Mouse (Mus musculus): Measurements from ENCODE around the gene Snx30. TPM values are rescaled to one million over a fixed set of nuclear protein-coding genes. Genes with fewer than 3 reads are reported as not detected.

Gene Snx30
- total and polyA plus RNA-seq, 2 experiments: 1.6 to 4.1 TPM

- no peaks in the 10 kb centered on the region for H3K4me1 ChIP-seq (ENCODE audit: control insufficient read depth, insufficient read depth, low read length)
- no peaks in the 10 kb centered on the region for H3K27me3 ChIP-seq (ENCODE audit: control insufficient read depth, insufficient read depth, low read length)
- DNase-seq (ENCODE audit: extremely low read depth, low read depth, low spot score): no peak
- H3K27ac ChIP-seq (replicated peaks; ENCODE audit: insufficient read depth, low read depth, low read length): no peak overlapping the region
- H3K9ac ChIP-seq (ENCODE audit: low read depth, low read length): no peak overlapping the region
- H3K36me3 ChIP-seq (ENCODE audit: control insufficient read depth, insufficient read depth, low read length): no peaks in the 10 kb centered on the region
- no peak overlapping the region for H3K4me3 ChIP-seq (ENCODE audit: insufficient read depth, low read depth, low read length)
- no peak for TF ChIP-seq POLR2A (IDR thresholded peaks at IDR 0.05; ENCODE audit: extremely low read depth, insufficient read depth, low read length)
- TF ChIP-seq CTCF (IDR thresholded peaks at IDR 0.05; ENCODE audit: low read depth, low read length): no peak
- H3K79me2 ChIP-seq (ENCODE audit: control insufficient read depth, insufficient read depth, low read length): no peaks in the 10 kb centered on the region
- 61% methylated on average over 2 of the region's 2 CpGs for WGBS
These were observed 9.7 kb upstream of the Snx30 start for GRCm38 (mm10) chr4:59795788-59796455.

- Histone ChIP-seq H3K27ac (replicated peaks; ENCODE audit: insufficient read depth, low read depth, low read length) (no peak overlapping the region), H3K4me3 (ENCODE audit: insufficient read depth, low read depth, low read length) (no peak overlapping the region), H3K4me1 (ENCODE audit: control insufficient read depth, insufficient read depth, low read length) (no peaks in the 10 kb centered on the region), H3K36me3 (ENCODE audit: control insufficient read depth, insufficient read depth, low read length) (no peaks in the 10 kb centered on the region), H3K27me3 (ENCODE audit: control insufficient read depth, insufficient read depth, low read length) (no peaks in the 10 kb centered on the region), H3K9ac (ENCODE audit: low read depth, low read length) (no peak overlapping the region), H3K79me2 (ENCODE audit: control insufficient read depth, insufficient read depth, low read length) (no peaks in the 10 kb centered on the region)
- TF ChIP-seq CTCF (IDR thresholded peaks at IDR 0.05; ENCODE audit: low read depth, low read length) (no peak), POLR2A (IDR thresholded peaks at IDR 0.05; ENCODE audit: extremely low read depth, insufficient read depth, low read length) (no peak)
- WGBS: 88% methylated on average over 5 of the region's 5 CpGs
- no peak for DNase-seq (ENCODE audit: extremely low read depth, low read depth, low spot score)
These were observed 5.5 kb upstream of the Snx30 start for GRCm38 (mm10) chr4:59800181-59800580.

DNA sequence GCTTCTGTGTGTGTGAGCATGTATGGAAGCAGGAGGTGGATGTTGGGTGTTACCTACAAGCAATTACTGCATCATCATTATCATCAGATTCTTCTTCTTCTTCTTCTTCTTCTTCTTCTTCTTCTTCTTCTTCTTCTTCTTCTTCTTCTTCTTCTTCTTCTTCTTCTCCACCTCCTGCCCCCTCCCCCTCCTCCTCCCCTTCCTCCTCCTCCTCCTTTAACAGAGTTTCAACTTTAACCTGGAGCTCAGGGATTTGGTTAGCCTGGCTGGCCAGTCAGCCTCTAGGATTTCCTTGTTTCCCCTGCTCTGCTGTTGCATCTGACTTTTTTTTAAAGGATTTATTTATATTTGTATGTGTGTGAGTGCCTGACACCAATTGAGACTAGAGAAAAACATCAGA, 4.2 kb upstream of the Snx30 start, which contains the start of gene Inip:
Inip (minus strand) TSS at position 101 of the 400 bp plus-strand sequence.
- Histone ChIP-seq H3K4me1 (ENCODE audit: control insufficient read depth, insufficient read depth, low read length) (no peaks in the 10 kb centered on the region), H3K27ac (replicated peaks; ENCODE audit: insufficient read depth, low read depth, low read length) (no peak within 1 kb of the TSS), H3K4me3 (ENCODE audit: insufficient read depth, low read depth, low read length) (no peak within 1 kb of the TSS), H3K9ac (ENCODE audit: low read depth, low read length) (no peak within 1 kb of the TSS), H3K79me2 (ENCODE audit: control insufficient read depth, insufficient read depth, low read length) (peaks cover 6% of the 10 kb centered on the region; the same call in 1 of the 2 replicates), H3K36me3 (ENCODE audit: control insufficient read depth, insufficient read depth, low read length) (no peaks in the 10 kb centered on the region), H3K27me3 (ENCODE audit: control insufficient read depth, insufficient read depth, low read length) (no peaks in the 10 kb centered on the region)
- no peak for DNase-seq (ENCODE audit: extremely low read depth, low read depth, low spot score)
- TF ChIP-seq CTCF (IDR thresholded peaks at IDR 0.05; ENCODE audit: low read depth, low read length): no peak
- TF ChIP-seq POLR2A (IDR thresholded peaks at IDR 0.05; ENCODE audit: extremely low read depth, insufficient read depth, low read length): no peak

GRCm38 (mm10) chr4:59802107-59802506, 3.5 kb upstream of the Snx30 start:
- H3K4me3 ChIP-seq (ENCODE audit: insufficient read depth, low read depth, low read length): no peak overlapping the region
- H3K9ac ChIP-seq (ENCODE audit: low read depth, low read length): no peak overlapping the region
- DNase-seq (ENCODE audit: extremely low read depth, low read depth, low spot score): no peak
- H3K36me3 ChIP-seq (ENCODE audit: control insufficient read depth, insufficient read depth, low read length): no peaks in the 10 kb centered on the region
- TF ChIP-seq POLR2A (IDR thresholded peaks at IDR 0.05; ENCODE audit: extremely low read depth, insufficient read depth, low read length) (no peak), CTCF (IDR thresholded peaks at IDR 0.05; ENCODE audit: low read depth, low read length) (no peak)
- H3K27ac ChIP-seq (replicated peaks; ENCODE audit: insufficient read depth, low read depth, low read length): no peak overlapping the region
- 94% methylated on average over 6 of the region's 6 CpGs for WGBS
- H3K4me1 ChIP-seq (ENCODE audit: control insufficient read depth, insufficient read depth, low read length): peaks cover 3% of the 10 kb centered on the region; the same call in 1 of the 2 replicates
- H3K79me2 ChIP-seq (ENCODE audit: control insufficient read depth, insufficient read depth, low read length): peaks cover 6% of the 10 kb centered on the region; the same call in 1 of the 2 replicates
- no peaks in the 10 kb centered on the region for H3K27me3 ChIP-seq (ENCODE audit: control insufficient read depth, insufficient read depth, low read length)

DNA sequence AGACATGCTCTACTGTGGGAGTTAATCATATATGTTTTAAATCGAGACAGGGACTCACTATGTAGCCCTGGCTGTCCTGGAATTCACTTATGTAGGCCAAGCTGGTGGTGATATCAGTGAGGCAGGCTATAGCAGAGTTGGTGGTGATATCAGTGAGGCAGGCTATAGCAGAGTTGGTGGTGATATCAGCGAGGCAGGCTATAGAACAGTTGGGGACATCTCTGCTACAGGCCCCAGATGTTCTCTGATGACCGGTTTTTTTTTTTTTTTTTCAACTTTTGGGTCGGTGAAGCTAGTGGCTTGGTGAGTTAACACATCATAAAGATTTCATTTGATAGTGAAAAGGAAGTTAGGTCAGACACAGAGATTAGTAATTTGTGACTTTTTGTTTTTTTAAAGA, 2.8 kb upstream of the Snx30 start:
- TF ChIP-seq CTCF (IDR thresholded peaks at IDR 0.05; ENCODE audit: low read depth, low read length) (no peak), POLR2A (IDR thresholded peaks at IDR 0.05; ENCODE audit: extremely low read depth, insufficient read depth, low read length) (no peak)
- WGBS: 75% methylated on average over 4 of the region's 4 CpGs
- Histone ChIP-seq H3K4me3 (ENCODE audit: insufficient read depth, low read depth, low read length) (no peak overlapping the region), H3K36me3 (ENCODE audit: control insufficient read depth, insufficient read depth, low read length) (no peaks in the 10 kb centered on the region), H3K27ac (replicated peaks; ENCODE audit: insufficient read depth, low read depth, low read length) (no peak overlapping the region), H3K9ac (ENCODE audit: low read depth, low read length) (no peak overlapping the region), H3K4me1 (ENCODE audit: control insufficient read depth, insufficient read depth, low read length) (peaks cover 3% of the 10 kb centered on the region; the same call in 1 of the 2 replicates), H3K79me2 (ENCODE audit: control insufficient read depth, insufficient read depth, low read length) (peaks cover 9% of the 10 kb centered on the region; the same call in 1 of the 2 replicates), H3K27me3 (ENCODE audit: control insufficient read depth, insufficient read depth, low read length) (no peaks in the 10 kb centered on the region)
- DNase-seq (ENCODE audit: extremely low read depth, low read depth, low spot score): no peak

DNA sequence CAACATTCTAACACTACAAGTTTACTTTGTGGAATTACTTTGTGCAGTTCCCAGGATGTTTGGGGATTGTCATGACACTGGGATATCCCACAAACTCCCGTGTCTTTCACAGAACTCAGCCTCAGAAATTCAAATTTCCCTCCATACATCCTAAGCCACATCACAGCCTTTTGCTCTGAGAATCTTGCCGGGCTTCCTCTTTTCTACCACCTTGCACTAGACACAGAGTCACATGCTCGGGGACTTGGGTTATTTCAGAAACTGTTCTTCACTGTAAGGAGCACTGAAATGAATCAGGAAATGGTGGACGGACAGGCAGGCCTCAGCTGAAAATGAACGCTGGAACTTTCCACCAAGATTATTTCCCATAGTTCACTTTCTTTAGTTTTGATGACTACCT, 2.3 kb upstream of the Snx30 start:
- H3K36me3 ChIP-seq (ENCODE audit: control insufficient read depth, insufficient read depth, low read length): no peaks in the 10 kb centered on the region
- peaks cover 10% of the 10 kb centered on the region; the same call in 1 of the 2 replicates for H3K79me2 ChIP-seq (ENCODE audit: control insufficient read depth, insufficient read depth, low read length)
- no peak overlapping the region for H3K27ac ChIP-seq (replicated peaks; ENCODE audit: insufficient read depth, low read depth, low read length)
- no peaks in the 10 kb centered on the region for H3K27me3 ChIP-seq (ENCODE audit: control insufficient read depth, insufficient read depth, low read length)
- H3K9ac ChIP-seq (ENCODE audit: low read depth, low read length): no peak overlapping the region
- no peak for DNase-seq (ENCODE audit: extremely low read depth, low read depth, low spot score)
- 80% methylated on average over 5 of the region's 5 CpGs for WGBS
- no peak overlapping the region for H3K4me3 ChIP-seq (ENCODE audit: insufficient read depth, low read depth, low read length)
- no peak for TF ChIP-seq POLR2A (IDR thresholded peaks at IDR 0.05; ENCODE audit: extremely low read depth, insufficient read depth, low read length)
- no peak for TF ChIP-seq CTCF (IDR thresholded peaks at IDR 0.05; ENCODE audit: low read depth, low read length)
- peaks cover 3% of the 10 kb centered on the region; the same call in 1 of the 2 replicates for H3K4me1 ChIP-seq (ENCODE audit: control insufficient read depth, insufficient read depth, low read length)

Measured in liver, adult 2 months (tissue).